ENCODE assay signal across 14 mouse cellular contexts in the genomic region with DNA sequence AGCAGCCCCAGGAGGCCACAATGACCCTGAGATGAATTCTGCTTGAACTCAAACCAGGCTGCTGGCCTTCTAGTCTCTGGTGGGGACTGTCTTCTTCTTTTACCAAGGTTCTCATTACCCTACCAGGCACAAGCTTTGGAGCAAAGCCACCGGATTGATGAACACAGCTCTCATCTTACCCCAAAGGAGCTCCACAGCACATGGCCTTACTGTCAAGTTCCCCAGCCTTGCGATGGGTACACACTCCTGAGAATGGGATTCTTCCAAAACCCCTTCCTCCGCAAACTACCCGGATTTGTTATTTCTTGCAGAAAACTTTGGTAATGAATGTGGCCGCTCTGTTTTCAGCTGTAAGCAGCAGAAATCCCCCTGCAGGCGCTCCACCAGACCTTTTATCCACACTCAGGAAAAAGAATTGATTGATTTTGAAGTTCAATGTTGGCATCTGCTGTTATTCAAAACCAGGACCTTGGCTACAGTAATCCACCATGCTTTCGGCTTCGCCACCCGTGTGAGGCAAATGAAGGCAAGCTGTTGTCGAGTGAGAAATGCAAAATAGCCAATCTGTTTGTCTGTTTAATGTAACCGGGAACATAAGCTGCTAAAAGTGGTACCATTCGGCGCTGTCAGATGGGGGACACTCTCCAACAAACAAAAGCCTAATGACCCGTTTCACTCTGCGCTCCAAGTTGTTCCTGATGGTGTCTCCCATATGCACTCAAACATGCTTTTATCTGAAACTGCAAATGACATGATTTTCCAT.
A peak's percentile ranks its signal among the peaks of the same experiment; 100 is the strongest.
DNase-seq lines count a peak whose midpoint lies in the region; ATAC-seq and TF ChIP-seq lines count a peak whose summit lies in the region.
"Had no signal": no experiment of that assay in that cellular context is flagged by ENCODE, and none has a peak within 500 bp of the region (broad histone marks: within the 10 kb centered on the region; RNA-seq: fewer than 3 reads in every experiment).

No protein-coding gene starts in this region.

- peak; percentile 54 for DNase-seq in cerebellum, adult 9-11 months
- no peak for DNase-seq in cerebellum, adult 8-10 months
- no peak for DNase-seq in hindbrain, embryonic 11.5 days (ENCODE audit: low spot score)
- DNase-seq in brain, embryonic 14.5 days (ENCODE audit: low read depth) = peak; percentile 93
- peak; percentile 57 to 72 for DNase-seq in layer of hippocampus, adult 8-10 months (ENCODE audit: low spot score in 2 of 2)
- DNase-seq: lung, postnatal 14 days; thymus, postnatal 36 days had no signal

- ATAC-seq in hindbrain, embryonic 16.5 days = 0 out of 2 replicates have a peak, but pooled peaks have one; percentile 9
- no peak for ATAC-seq in hindbrain, embryonic 11.5 days (ENCODE audit: low FRiP score)
- no peak for ATAC-seq in monocyte, adult 5-6 weeks (replicated peaks; ENCODE audit: insufficient number of reproducible peaks, low FRiP score, low TSS enrichment, poor library complexity, severe bottlenecking)
- no peak for ATAC-seq in kidney, embryonic 14.5 days (ENCODE audit: low FRiP score, low TSS enrichment)
- ATAC-seq: liver, embryonic 12.5 days; midbrain, embryonic 16.5 days had no signal

- H3K36me3 ChIP-seq in hindbrain, embryonic 16.5 days (ENCODE audit: control insufficient read depth, insufficient read depth, low read length) = no peaks in the 10 kb centered on the region
- no peaks in the 10 kb centered on the region for H3K36me3 ChIP-seq in hindbrain, embryonic 11.5 days (ENCODE audit: control insufficient read depth, insufficient read depth, low read length)
- no peaks in the 10 kb centered on the region for H3K36me3 ChIP-seq in kidney, embryonic 14.5 days (ENCODE audit: control insufficient read depth, insufficient read depth, low read length)
- H3K36me3 ChIP-seq: heart, embryonic 13.5 days; liver, embryonic 12.5 days had no signal

- no peak for TF ChIP-seq CTCF in brain, embryonic 14.5 days (IDR thresholded peaks at IDR 0.05; ENCODE audit: borderline replicate concordance, extremely low read depth, insufficient read depth, insufficient read length)

- H3K27ac ChIP-seq in hindbrain, embryonic 16.5 days (ENCODE audit: low read depth, low read length) = no peak overlapping the region
- H3K27ac ChIP-seq in hindbrain, embryonic 11.5 days (ENCODE audit: low read depth, low read length) = no peak overlapping the region
- no peak overlapping the region for H3K27ac ChIP-seq in kidney, embryonic 14.5 days (ENCODE audit: low read depth, low read length)
- H3K27ac ChIP-seq: heart, embryonic 13.5 days; kidney, postnatal 0 days; liver, embryonic 12.5 days had no signal

- TF ChIP-seq POLR2A in brain, embryonic 14.5 days (IDR thresholded peaks at IDR 0.05; ENCODE audit: borderline replicate concordance, extremely low read depth, insufficient read depth, insufficient read length, poor library complexity, severe bottlenecking) = no peak

- no peaks in the 10 kb centered on the region; the same call in 1 of the 2 replicates for H3K4me1 ChIP-seq in hindbrain, embryonic 16.5 days (ENCODE audit: control insufficient read depth, insufficient read depth, low read depth, low read length)
- no peaks in the 10 kb centered on the region for H3K4me1 ChIP-seq in hindbrain, embryonic 11.5 days (replicated peaks; ENCODE audit: control insufficient read depth, insufficient read depth, low read length)
- no peaks in the 10 kb centered on the region for H3K4me1 ChIP-seq in kidney, embryonic 14.5 days (ENCODE audit: control insufficient read depth, insufficient read depth, low read length)
- H3K4me1 ChIP-seq: heart, embryonic 13.5 days had no signal

- H3K4me3 ChIP-seq in hindbrain, embryonic 16.5 days (ENCODE audit: low read length) = no peak overlapping the region
- H3K4me3 ChIP-seq in hindbrain, embryonic 11.5 days (ENCODE audit: low read depth, low read length) = no peak overlapping the region
- no peak overlapping the region for H3K4me3 ChIP-seq in kidney, embryonic 14.5 days (ENCODE audit: low read length)
- H3K4me3 ChIP-seq: heart, embryonic 13.5 days; liver, embryonic 12.5 days had no signal

- no peaks in the 10 kb centered on the region for H3K27me3 ChIP-seq in hindbrain, embryonic 16.5 days (replicated peaks; ENCODE audit: control insufficient read depth, insufficient read depth, low read length)
- no peaks in the 10 kb centered on the region for H3K27me3 ChIP-seq in hindbrain, embryonic 11.5 days (ENCODE audit: control insufficient read depth, insufficient read depth, low read length)
- H3K27me3 ChIP-seq in kidney, embryonic 14.5 days (ENCODE audit: control insufficient read depth, insufficient read depth, low read length) = no peaks in the 10 kb centered on the region
- H3K27me3 ChIP-seq: heart, embryonic 13.5 days; liver, embryonic 12.5 days had no signal

- H3K9ac ChIP-seq in hindbrain, embryonic 16.5 days (ENCODE audit: low read depth, low read length) = no peak overlapping the region
- H3K9ac ChIP-seq in hindbrain, embryonic 11.5 days (ENCODE audit: low read depth, low read length) = no peak overlapping the region
- H3K9ac ChIP-seq in kidney, embryonic 14.5 days (ENCODE audit: low read depth, low read length) = no peak overlapping the region
- H3K9ac ChIP-seq: heart, embryonic 13.5 days; liver, embryonic 12.5 days had no signal

- H3K9me3 ChIP-seq in hindbrain, embryonic 16.5 days (ENCODE audit: control insufficient read depth, low read length) = no peaks in the 10 kb centered on the region
- no peaks in the 10 kb centered on the region for H3K9me3 ChIP-seq in hindbrain, embryonic 11.5 days (ENCODE audit: control insufficient read depth, low read length)
- H3K9me3 ChIP-seq in kidney, embryonic 14.5 days (ENCODE audit: control insufficient read depth, low read length) = no peaks in the 10 kb centered on the region
- H3K9me3 ChIP-seq: heart, embryonic 13.5 days; liver, embryonic 12.5 days had no signal

- 67% methylated on average over 15 of the region's 15 CpGs for WGBS in hindbrain, embryonic 16.5 days
- WGBS in hindbrain, embryonic 11.5 days = 83% methylated on average over 15 of the region's 15 CpGs
- WGBS in kidney, embryonic 14.5 days = 76% methylated on average over 15 of the region's 15 CpGs

- H3K4me2 ChIP-seq in hindbrain, embryonic 16.5 days (ENCODE audit: low read length) = no peak overlapping the region
- no peak overlapping the region for H3K4me2 ChIP-seq in hindbrain, embryonic 11.5 days (replicated peaks; ENCODE audit: low read depth, low read length)
- H3K4me2 ChIP-seq in kidney, embryonic 14.5 days (replicated peaks; ENCODE audit: low read depth, low read length) = no peak overlapping the region
- H3K4me2 ChIP-seq: heart, embryonic 13.5 days; liver, embryonic 12.5 days had no signal

Comparison
In these comparisons a context has a peak if more than half of its experiments do, and no peak if none do; other contexts are left out.
1. DNase-seq: peak in cerebellum, adult 9-11 months (single experiment), brain, embryonic 14.5 days (single experiment) and layer of hippocampus, adult 8-10 months (2 of 2); none in cerebellum, adult 8-10 months (single experiment) and hindbrain, embryonic 11.5 days (single experiment).